Mouse (Mus musculus) lung, postnatal 0 days (tissue): Measurements from ENCODE around the gene Fgr.

ENCODE experiments used
- CTCF ChIP-seq: IDR thresholded peaks from 2 replicates; pipeline ENCODE4 v1.5.1; 2016; ENCODE audit warnings: antibody characterized with exemption, mild to moderate bottlenecking
- EP300 ChIP-seq: IDR thresholded peaks from 2 replicates; pipeline ENCODE4 v1.6.1; 2016; ENCODE audit warnings: antibody characterized with exemption, mild to moderate bottlenecking, control low read depth

- TF ChIP-seq CTCF (no peak), EP300 (no peak)
Observed at GRCm38 (mm10) chr4:133046691-133047352, 72.9 kb downstream of the Fgr start.
